Comparison of ENCODE assay signal across 9 mouse cellular contexts in the genomic region with DNA sequence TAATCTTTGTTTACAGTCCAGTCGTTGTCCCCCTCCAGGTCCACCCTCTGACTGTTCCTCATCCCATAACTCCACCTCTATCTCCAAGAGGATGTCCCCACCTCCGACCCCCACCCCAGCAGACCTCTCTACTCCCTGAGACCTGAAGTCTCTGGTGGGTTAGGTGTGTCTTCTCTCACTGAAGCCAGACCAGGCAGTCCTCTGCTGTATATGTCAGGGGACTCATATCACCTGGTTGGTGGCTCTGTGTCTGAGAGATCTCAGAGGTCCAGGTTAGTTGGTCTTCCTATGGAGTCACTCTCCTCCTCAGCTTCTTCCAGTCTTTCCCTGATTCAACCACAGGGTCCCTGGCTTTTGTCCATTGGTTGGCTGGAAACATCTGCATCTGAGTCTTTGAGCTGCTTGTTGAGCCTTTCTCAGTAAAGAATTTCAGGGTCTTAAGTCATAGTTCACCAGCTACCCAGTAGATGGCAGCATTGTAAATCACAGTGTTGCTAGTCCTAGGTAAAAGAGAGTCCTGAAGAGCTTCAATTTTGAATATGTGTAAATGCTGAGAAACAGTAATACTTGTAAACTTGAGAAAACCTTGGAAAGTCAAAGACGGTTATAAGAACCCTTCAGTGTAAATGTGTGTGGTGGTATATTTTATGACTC.
DNase-seq lines count a peak whose midpoint lies in the region; ATAC-seq and TF ChIP-seq lines count a peak whose summit lies in the region.
"Had no signal": no experiment of that assay in that cellular context is flagged by ENCODE, and none has a peak within 500 bp of the region (broad histone marks: within the 10 kb centered on the region; RNA-seq: fewer than 3 reads in every experiment).

No protein-coding gene starts in this region.

- H3K4me1 ChIP-seq in forebrain, embryonic 11.5 days (replicated peaks; ENCODE audit: control insufficient read depth, insufficient read depth, low read length): no peaks in the 10 kb centered on the region
- peaks cover 16% of the 10 kb centered on the region for H3K4me1 ChIP-seq in forebrain, embryonic 10.5 days
- H3K4me1 ChIP-seq in midbrain, embryonic 11.5 days (ENCODE audit: control insufficient read depth, insufficient read depth, low read length): no peaks in the 10 kb centered on the region
- H3K4me1 ChIP-seq in midbrain, embryonic 10.5 days: 0 out of 2 replicates have a peak, but pooled peaks cover 3% of the 10 kb centered on the region
- H3K4me1 ChIP-seq in hindbrain, postnatal 0 days (ENCODE audit: insufficient read depth, low read length): no peaks in the 10 kb centered on the region
- H3K4me1 ChIP-seq in midbrain, embryonic 14.5 days (ENCODE audit: control insufficient read depth, insufficient read depth, low read length): no peaks in the 10 kb centered on the region

- TF ChIP-seq CTCF in hindbrain, postnatal 0 days (IDR thresholded peaks at IDR 0.05; ENCODE audit: low read depth): peak; percentile 64

- 81% methylated on average over 3 of the region's 3 CpGs for WGBS in forebrain, embryonic 11.5 days
- WGBS in forebrain, embryonic 10.5 days: 77% methylated on average over 3 of the region's 3 CpGs
- WGBS in midbrain, embryonic 11.5 days: 82% methylated on average over 3 of the region's 3 CpGs
- 76% methylated on average over 3 of the region's 3 CpGs for WGBS in midbrain, embryonic 10.5 days
- 85% methylated on average over 3 of the region's 3 CpGs for WGBS in hindbrain, postnatal 0 days
- WGBS in midbrain, embryonic 14.5 days: 70% methylated on average over 3 of the region's 3 CpGs

- H3K9ac ChIP-seq in forebrain, embryonic 11.5 days (ENCODE audit: low read length): no peak overlapping the region
- H3K9ac ChIP-seq in midbrain, embryonic 11.5 days (ENCODE audit: low read length): no peak overlapping the region
- H3K9ac ChIP-seq in hindbrain, postnatal 0 days (replicated peaks; ENCODE audit: low read length): no peak overlapping the region
- no peak overlapping the region for H3K9ac ChIP-seq in midbrain, embryonic 14.5 days (replicated peaks; ENCODE audit: low read length)

- no peak overlapping the region for H3K4me3 ChIP-seq in forebrain, embryonic 11.5 days (ENCODE audit: low read depth, low read length)
- H3K4me3 ChIP-seq in forebrain, embryonic 10.5 days: no peak overlapping the region
- no peak overlapping the region for H3K4me3 ChIP-seq in midbrain, embryonic 11.5 days (ENCODE audit: low read depth, low read length)
- H3K4me3 ChIP-seq in midbrain, embryonic 10.5 days: no peak overlapping the region
- no peak overlapping the region for H3K4me3 ChIP-seq in hindbrain, postnatal 0 days (ENCODE audit: low read length)
- H3K4me3 ChIP-seq in midbrain, embryonic 14.5 days (replicated peaks; ENCODE audit: low read depth, low read length): no peak overlapping the region

- no peaks in the 10 kb centered on the region for H3K36me3 ChIP-seq in forebrain, embryonic 11.5 days (ENCODE audit: control insufficient read depth, insufficient read depth, low read length)
- no peaks in the 10 kb centered on the region for H3K36me3 ChIP-seq in forebrain, embryonic 10.5 days (replicated peaks)
- H3K36me3 ChIP-seq in midbrain, embryonic 11.5 days (ENCODE audit: control insufficient read depth, insufficient read depth, low read length): no peaks in the 10 kb centered on the region
- H3K36me3 ChIP-seq in midbrain, embryonic 10.5 days: no peaks in the 10 kb centered on the region
- no peaks in the 10 kb centered on the region for H3K36me3 ChIP-seq in hindbrain, postnatal 0 days (ENCODE audit: insufficient read depth, low read length)
- no peaks in the 10 kb centered on the region for H3K36me3 ChIP-seq in midbrain, embryonic 14.5 days (ENCODE audit: control insufficient read depth, insufficient read depth, low read length)
- H3K36me3 ChIP-seq: G1E had no signal

- DNase-seq in forebrain, embryonic 11.5 days (ENCODE audit: low spot score): no peak
- no peak for DNase-seq in forebrain, embryonic 10.5 days (ENCODE audit: extremely low spot score, low spot score)
- DNase-seq in midbrain, embryonic 11.5 days (ENCODE audit: low spot score, missing footprints): peak; percentile 90
- DNase-seq in midbrain, embryonic 10.5 days (ENCODE audit: low spot score): no peak
- peak; percentile 62 for DNase-seq in hindbrain, postnatal 0 days (ENCODE audit: low spot score)
- DNase-seq in midbrain, embryonic 14.5 days: peak; percentile 81
- DNase-seq in urinary bladder, postnatal 25 days (ENCODE audit: low spot score): no peak
- DNase-seq in T-cell, adult 2 months (ENCODE audit: low spot score): no peak

- no peak overlapping the region for H3K27ac ChIP-seq in forebrain, embryonic 11.5 days (ENCODE audit: low read depth, low read length)
- H3K27ac ChIP-seq in forebrain, embryonic 10.5 days: no peak overlapping the region
- no peak overlapping the region for H3K27ac ChIP-seq in midbrain, embryonic 11.5 days (ENCODE audit: low read depth, low read length)
- H3K27ac ChIP-seq in midbrain, embryonic 10.5 days (replicated peaks): no peak overlapping the region
- H3K27ac ChIP-seq in hindbrain, postnatal 0 days: no peak overlapping the region
- no peak overlapping the region for H3K27ac ChIP-seq in midbrain, embryonic 14.5 days (replicated peaks; ENCODE audit: low read depth, low read length)

- H3K9me3 ChIP-seq in forebrain, embryonic 11.5 days (ENCODE audit: control insufficient read depth, low read length): no peaks in the 10 kb centered on the region
- H3K9me3 ChIP-seq in forebrain, embryonic 10.5 days: no peaks in the 10 kb centered on the region
- H3K9me3 ChIP-seq in midbrain, embryonic 11.5 days (ENCODE audit: control insufficient read depth, low read length): no peaks in the 10 kb centered on the region
- H3K9me3 ChIP-seq in midbrain, embryonic 10.5 days (replicated peaks): no peaks in the 10 kb centered on the region
- no peaks in the 10 kb centered on the region for H3K9me3 ChIP-seq in hindbrain, postnatal 0 days (ENCODE audit: low read length)
- H3K9me3 ChIP-seq in midbrain, embryonic 14.5 days (ENCODE audit: control insufficient read depth, low read length): no peaks in the 10 kb centered on the region
- H3K9me3 ChIP-seq: G1E had no signal

- ATAC-seq in forebrain, embryonic 11.5 days (replicated peaks; ENCODE audit: low FRiP score): peak; percentile 38
- ATAC-seq in midbrain, embryonic 11.5 days (ENCODE audit: low FRiP score): peak; percentile 62; the same call in 1 of the 2 replicates
- ATAC-seq in hindbrain, postnatal 0 days: 0 out of 2 replicates have a peak, but pooled peaks have one; percentile 35
- peak; percentile 27; the same call in 1 of the 2 replicates for ATAC-seq in midbrain, embryonic 14.5 days (ENCODE audit: low FRiP score, low TSS enrichment)

- no peaks in the 10 kb centered on the region for H3K27me3 ChIP-seq in forebrain, embryonic 11.5 days (ENCODE audit: control insufficient read depth, insufficient read depth, low read length)
- no peaks in the 10 kb centered on the region for H3K27me3 ChIP-seq in forebrain, embryonic 10.5 days (ENCODE audit: poor library complexity, severe bottlenecking)
- no peaks in the 10 kb centered on the region for H3K27me3 ChIP-seq in midbrain, embryonic 11.5 days (ENCODE audit: control insufficient read depth, insufficient read depth, low read length)
- no peaks in the 10 kb centered on the region for H3K27me3 ChIP-seq in midbrain, embryonic 10.5 days (ENCODE audit: low read depth, poor library complexity, severe bottlenecking)
- H3K27me3 ChIP-seq in hindbrain, postnatal 0 days (ENCODE audit: insufficient read depth, low read length): no peaks in the 10 kb centered on the region
- no peaks in the 10 kb centered on the region for H3K27me3 ChIP-seq in midbrain, embryonic 14.5 days (ENCODE audit: control insufficient read depth, insufficient read depth, low read length)

- no peak overlapping the region for H3K4me2 ChIP-seq in forebrain, embryonic 11.5 days (ENCODE audit: low read depth, low read length, severe bottlenecking)
- no peak overlapping the region for H3K4me2 ChIP-seq in midbrain, embryonic 11.5 days
- no peak overlapping the region for H3K4me2 ChIP-seq in hindbrain, postnatal 0 days (ENCODE audit: low read depth, low read length)
- H3K4me2 ChIP-seq in midbrain, embryonic 14.5 days (ENCODE audit: low read length): no peak overlapping the region

Comparison
In these comparisons a context has a peak if more than half of its experiments do, and no peak if none do; other contexts are left out.
1. DNase-seq: peak in midbrain, embryonic 11.5 days (single experiment), hindbrain, postnatal 0 days (single experiment) and midbrain, embryonic 14.5 days (single experiment); none in forebrain, embryonic 11.5 days (single experiment), forebrain, embryonic 10.5 days (single experiment), midbrain, embryonic 10.5 days (single experiment), urinary bladder, postnatal 25 days (single experiment) and T-cell, adult 2 months (single experiment).
2. Peak in every context shown above with its lines, with median percentiles within 50 percentile points of each other: ATAC-seq.